Mouse (Mus musculus) myocyte (in vitro differentiated cells): ENCODE data around the gene Mtmr4.

Experiments used
- E2F4 ChIP-seq: IDR thresholded peaks from one replicate; pipeline ENCODE4 v1.6.1; 2011; ENCODE audit warnings: mild to moderate bottlenecking, control low read depth, moderate library complexity; ENCODE audit not compliant: insufficient read depth
- MAX ChIP-seq: IDR thresholded peaks from one replicate; pipeline ENCODE4 v1.6.1; 2011; ENCODE audit warnings: low read depth, mild to moderate bottlenecking, control low read depth
- MYOD1 ChIP-seq, 3 experiments: IDR thresholded peaks; one replicate each; pipeline ENCODE4 v1.6.1; 2011; ENCODE audit warnings: control low read depth in 2 of 3, low read depth in 2 of 3, mild to moderate bottlenecking in 2 of 3, moderate library complexity in 1 of 3; ENCODE audit not compliant: insufficient read length in 2 of 3, control insufficient read depth in 1 of 3
- POLR2A ChIP-seq: IDR thresholded peaks from one replicate; pipeline ENCODE4 v1.6.1; 2011; ENCODE audit warnings: low read depth, mild to moderate bottlenecking, control low read depth, moderate library complexity; ENCODE audit not compliant: insufficient read length
- POLR2AphosphoS2 ChIP-seq: IDR thresholded peaks from one replicate; pipeline ENCODE4 v1.6.1; 2011; ENCODE audit warnings: low read depth, control low read depth; ENCODE audit not compliant: insufficient read length
- REST ChIP-seq: IDR thresholded peaks from one replicate; pipeline ENCODE4 v1.6.1; 2011; ENCODE audit warnings: mild to moderate bottlenecking, control low read depth, moderate library complexity; ENCODE audit not compliant: insufficient read depth, insufficient read length
- USF1 ChIP-seq: IDR thresholded peaks from one replicate; pipeline ENCODE4 v1.6.1; 2011; ENCODE audit warnings: low read depth, mild to moderate bottlenecking, control low read depth, moderate library complexity

DNA sequence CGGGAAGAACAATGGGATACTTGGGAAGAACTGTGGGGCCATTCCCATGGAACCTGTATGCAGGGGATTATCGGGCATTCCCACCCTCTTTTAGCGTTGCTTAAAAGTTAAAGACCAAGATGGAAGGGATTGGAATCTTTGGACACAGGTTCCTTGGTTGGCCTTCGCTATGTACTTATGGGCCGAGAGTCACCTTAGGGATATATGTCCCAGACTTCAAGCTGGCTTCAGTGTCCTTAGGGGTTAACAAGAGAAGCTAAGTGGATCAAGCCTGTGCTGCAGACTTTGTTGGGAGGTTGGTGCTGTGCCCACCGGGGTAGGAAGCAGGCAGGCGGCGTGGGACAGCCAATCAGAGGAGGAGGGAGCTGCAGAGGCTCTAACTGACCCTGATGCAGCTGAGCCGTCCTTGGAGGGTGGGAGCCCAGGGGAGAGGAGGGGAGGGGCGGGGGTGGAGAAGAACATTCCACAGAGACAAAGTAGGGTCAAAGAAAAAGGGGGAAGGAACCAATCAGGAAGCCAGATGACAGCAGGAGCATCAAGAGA is 11.3 kb upstream of the Mtmr4 start:
- TF ChIP-seq POLR2A (no peak), POLR2AphosphoS2 (no peak), MYOD1 (IDR thresholded peaks at IDR 0.05; ENCODE audit: control insufficient read depth in 1 of 3, insufficient read length in 2 of 3, low read depth in 2 of 3) (no peak), REST (no peak), USF1 (no peak), E2F4 (no peak), MAX (no peak)
